Mouse (Mus musculus) MEL (cell line): ENCODE measurements at regions not wholly inside any gene's neighbourhood (a gene's known extent, or its start where the extent isn't known, plus 50 kb on each side); places are given as distances from the start of the nearest gene placed in this dataset.

Experiments
- DNase-seq: peaks from one replicate; pipeline ENCODE4 v3.0.0; 2011; ENCODE audit warnings: low read depth, low spot score
- H3K27ac ChIP-seq: 2 replicates; pipeline ENCODE4 v1.5.1; 2012; ENCODE audit warnings: low read depth, mild to moderate bottlenecking, control low read depth, low read length, moderate library complexity; ENCODE audit not compliant: control insufficient read depth
- H3K27me3 ChIP-seq, 2 experiments: fragments of 150-350 bp in 1 of 2; sonication (generic) in 1 of 2; 2 replicates each; pipeline ENCODE4 v1.6.1; 2012; ENCODE audit warnings: low read length in 2 of 2, mild to moderate bottlenecking in 2 of 2, improper control_type of control experiment in 1 of 2, moderate library complexity in 1 of 2; ENCODE audit not compliant: insufficient read depth in 2 of 2, control insufficient read depth in 1 of 2
- H3K36me3 ChIP-seq, 2 experiments: 2 replicates each; pipeline ENCODE4 v1.6.1; 2012 to 2014; ENCODE audit warnings: low read length in 2 of 2, improper control_type of control experiment in 1 of 2, inconsistent platforms in 1 of 2, mild to moderate bottlenecking in 1 of 2; ENCODE audit not compliant: insufficient read depth in 2 of 2, control insufficient read depth in 1 of 2
- H3K4me1 ChIP-seq, 2 experiments: fragments of 150-350 bp in 1 of 2; sonication (generic) in 1 of 2; 2 replicates each; pipeline ENCODE4 v1.6.1; 2012; ENCODE audit warnings: low read length in 2 of 2, improper control_type of control experiment in 1 of 2, mild to moderate bottlenecking in 1 of 2; ENCODE audit not compliant: insufficient read depth in 2 of 2, control insufficient read depth in 1 of 2
- H3K4me3 ChIP-seq, 2 experiments: fragments of 150-350 bp in 1 of 2; sonication (generic) in 1 of 2; 2 replicates each; pipeline ENCODE4 v1.5.1; 2012; ENCODE audit warnings: low read depth in 2 of 2, low read length in 2 of 2, mild to moderate bottlenecking in 2 of 2, moderate library complexity in 2 of 2, control low read depth in 1 of 2, improper control_type of control experiment in 1 of 2; ENCODE audit not compliant: control insufficient read depth in 1 of 2, insufficient read depth in 1 of 2
- H3K79me2 ChIP-seq: 2 replicates; pipeline ENCODE4 v1.6.1; 2012; ENCODE audit warnings: mild to moderate bottlenecking, low read length, moderate library complexity; ENCODE audit not compliant: control insufficient read depth, poor library complexity, insufficient read depth
- H3K9ac ChIP-seq: 2 replicates; pipeline ENCODE4 v1.6.1; 2012; ENCODE audit warnings: low read depth, mild to moderate bottlenecking, control low read depth, low read length, moderate library complexity; ENCODE audit not compliant: control insufficient read depth, poor library complexity, severe bottlenecking
- H3K9me3 ChIP-seq: fragments of 150-350 bp; sonication (generic); replicated peaks from 2 replicates; pipeline ENCODE4 v1.6.1; 2012; ENCODE audit warnings: mild to moderate bottlenecking, low read length, improper control_type of control experiment, moderate library complexity; ENCODE audit not compliant: insufficient read depth
- BHLHE40 ChIP-seq: IDR thresholded peaks from 2 replicates; pipeline ENCODE4 v1.6.1; 2012; ENCODE audit warnings: low read depth, mild to moderate bottlenecking, inconsistent platforms, low read length, improper control_type of control experiment, borderline replicate concordance
- CHD1 ChIP-seq: IDR thresholded peaks from 2 replicates; pipeline ENCODE4 v1.6.1; 2012; ENCODE audit warnings: low read depth, mild to moderate bottlenecking, inconsistent platforms, low read length, improper control_type of control experiment
- CHD2 ChIP-seq: IDR thresholded peaks from 2 replicates; pipeline ENCODE4 v1.6.1; 2011; ENCODE audit warnings: low read length, improper control_type of control experiment
- CTCF ChIP-seq, 3 experiments: IDR thresholded peaks in 2 of 3; conservative IDR thresholded peaks in 1 of 3; 2 replicates each; pipeline ENCODE4 v1.5.1; 2011 to 2012; ENCODE audit warnings: low read length in 3 of 3, low read depth in 2 of 3, mild to moderate bottlenecking in 2 of 3, improper control_type of control experiment in 1 of 3, inconsistent platforms in 1 of 3, mixed read lengths in 1 of 3, moderate library complexity in 1 of 3; ENCODE audit not compliant: control insufficient read depth in 1 of 3, insufficient read depth in 1 of 3, poor library complexity in 1 of 3, severe bottlenecking in 1 of 3
- E2F4 ChIP-seq: IDR thresholded peaks from 2 replicates; pipeline ENCODE4 v1.6.1; 2011; ENCODE audit warnings: low read depth, low read length, improper control_type of control experiment, borderline replicate concordance
- ELF1 ChIP-seq: IDR thresholded peaks from 2 replicates; pipeline ENCODE4 v1.6.1; 2014; ENCODE audit warnings: low read depth, mild to moderate bottlenecking, inconsistent platforms, low read length, improper control_type of control experiment, moderate library complexity
- ETS1 ChIP-seq: IDR thresholded peaks from 2 replicates; pipeline ENCODE4 v1.6.1; 2012; ENCODE audit warnings: low read depth, mild to moderate bottlenecking, inconsistent platforms, low read length, improper control_type of control experiment, moderate library complexity
- GABPA ChIP-seq: IDR thresholded peaks from 2 replicates; pipeline ENCODE4 v1.6.1; 2012; ENCODE audit warnings: low read depth, mild to moderate bottlenecking, inconsistent platforms, low read length, improper control_type of control experiment, moderate library complexity
- HCFC1 ChIP-seq: IDR thresholded peaks from 2 replicates; pipeline ENCODE4 v1.6.1; 2012; ENCODE audit warnings: low read depth, mild to moderate bottlenecking, inconsistent platforms, low read length, improper control_type of control experiment, moderate library complexity
- JUND ChIP-seq: IDR thresholded peaks from 2 replicates; pipeline ENCODE4 v1.6.1; 2011; ENCODE audit warnings: low read depth, mild to moderate bottlenecking, improper control_type of control experiment, low read length
- KAT2A ChIP-seq: conservative IDR thresholded peaks from 2 replicates; pipeline ENCODE4 v1.6.1; 2012; ENCODE audit warnings: low read depth, low read length, improper control_type of control experiment, inconsistent platforms
- MAFK ChIP-seq: IDR thresholded peaks from 2 replicates; pipeline ENCODE4 v1.6.1; 2011; ENCODE audit warnings: low read depth, mild to moderate bottlenecking, low read length, improper control_type of control experiment, borderline replicate concordance
- MEF2A ChIP-seq: IDR thresholded peaks from 2 replicates; pipeline ENCODE4 v1.6.1; 2014; ENCODE audit warnings: low read depth, mild to moderate bottlenecking, inconsistent platforms, low read length, improper control_type of control experiment; ENCODE audit not compliant: poor library complexity, insufficient replicate concordance, severe bottlenecking; ENCODE audit errors: extremely low read depth
- MXI1 ChIP-seq: IDR thresholded peaks from 2 replicates; pipeline ENCODE4 v1.6.1; 2011; ENCODE audit warnings: mild to moderate bottlenecking, low read depth, low read length, improper control_type of control experiment
- MYC ChIP-seq: IDR thresholded peaks from 2 replicates; pipeline ENCODE4 v1.6.1; 2011; ENCODE audit warnings: low read depth, mild to moderate bottlenecking, low read length, improper control_type of control experiment, moderate library complexity
- NELFE ChIP-seq: IDR thresholded peaks from 2 replicates; pipeline ENCODE4 v1.6.1; 2011; ENCODE audit warnings: low read depth, low read length, improper control_type of control experiment
- NRF1 ChIP-seq: IDR thresholded peaks from 2 replicates; pipeline ENCODE4 v1.6.1; 2014; ENCODE audit warnings: low read depth, mild to moderate bottlenecking, inconsistent platforms, low read length, improper control_type of control experiment, moderate library complexity; ENCODE audit not compliant: poor library complexity, insufficient read depth, severe bottlenecking
- POLR2A ChIP-seq, 2 experiments: IDR thresholded peaks; 2 replicates each; pipeline ENCODE4 v1.6.1; 2011 to 2012; ENCODE audit warnings: low read length in 2 of 2, mild to moderate bottlenecking in 2 of 2, control low read depth in 1 of 2, improper control_type of control experiment in 1 of 2, low read depth in 1 of 2, moderate library complexity in 1 of 2; ENCODE audit not compliant: control insufficient read depth in 1 of 2, insufficient read depth in 1 of 2, poor library complexity in 1 of 2
- POLR2AphosphoS2 ChIP-seq: IDR thresholded peaks from 2 replicates; pipeline ENCODE4 v1.6.1; 2011; ENCODE audit warnings: low read length, improper control_type of control experiment
- POLR2AphosphoS5 ChIP-seq: IDR thresholded peaks from 2 replicates; pipeline ENCODE4 v1.6.1; 2012; ENCODE audit warnings: low read depth, borderline replicate concordance, mild to moderate bottlenecking, inconsistent platforms, low read length, moderate library complexity, mixed read lengths
- RAD21 ChIP-seq: IDR thresholded peaks from 2 replicates; pipeline ENCODE4 v1.6.1; 2011; ENCODE audit warnings: mild to moderate bottlenecking, low read depth, low read length, improper control_type of control experiment
- RCOR1 ChIP-seq: IDR thresholded peaks from 2 replicates; pipeline ENCODE4 v1.6.1; 2012; ENCODE audit warnings: low read depth, mild to moderate bottlenecking, inconsistent platforms, low read length, improper control_type of control experiment
- SIN3A ChIP-seq: IDR thresholded peaks from 2 replicates; pipeline ENCODE4 v1.6.1; 2012; ENCODE audit warnings: low read length, improper control_type of control experiment, inconsistent platforms
- SMC3 ChIP-seq: IDR thresholded peaks from 2 replicates; pipeline ENCODE4 v1.6.1; 2011; ENCODE audit warnings: low read depth, low read length, improper control_type of control experiment
- TAL1 ChIP-seq: IDR thresholded peaks from 2 replicates; pipeline ENCODE4 v1.6.1; 2012; ENCODE audit warnings: mild to moderate bottlenecking, inconsistent platforms, low read length, moderate library complexity, mixed read lengths
- TBP ChIP-seq: IDR thresholded peaks from 2 replicates; pipeline ENCODE4 v1.8.0; 2011; ENCODE audit warnings: low read depth, low read length, improper control_type of control experiment
- ZC3H11A ChIP-seq: IDR thresholded peaks from 2 replicates; pipeline ENCODE4 v1.6.1; 2012; ENCODE audit warnings: low read depth, mild to moderate bottlenecking, inconsistent platforms, low read length, improper control_type of control experiment

GRCm38 (mm10) chrX:99539684-99540083, 68.6 kb upstream of the Pja1 start:
- Histone ChIP-seq H3K9me3 (no peaks in the 10 kb centered on the region), H3K27ac (no peak overlapping the region), H3K9ac (no peak overlapping the region), H3K27me3 (no peaks in the 10 kb centered on the region), H3K4me1 (peaks cover 2 to 19% of the 10 kb centered on the region in 2 experiments), H3K4me3 (no peak overlapping the region), H3K36me3 (peaks cover 0 to 6% of the 10 kb centered on the region in 2 experiments; a peak in 2 of 4 replicates), H3K79me2 (no peaks in the 10 kb centered on the region)
- DNase-seq: no peak
- TF ChIP-seq E2F4: no peak
- no peak for TF ChIP-seq NELFE
- no peak for TF ChIP-seq RAD21
- TF ChIP-seq SIN3A: no peak
- no peak for TF ChIP-seq ZC3H11A
- no peak for TF ChIP-seq MEF2A
- TF ChIP-seq NRF1: no peak
- no peak for TF ChIP-seq RCOR1
- no peak for TF ChIP-seq POLR2AphosphoS5
- TF ChIP-seq KAT2A: no peak

- Histone ChIP-seq H3K9me3 (no peaks in the 10 kb centered on the region), H3K79me2 (no peaks in the 10 kb centered on the region), H3K4me1 (peaks cover 0 to 7% of the 10 kb centered on the region in 2 experiments; a peak in 2 of 4 replicates), H3K9ac (no peak overlapping the region), H3K36me3 (peaks cover 0 to 3% of the 10 kb centered on the region in 2 experiments; a peak in 2 of 4 replicates)
- no peak for DNase-seq
- TF ChIP-seq TAL1: no peak
- TF ChIP-seq POLR2A (IDR thresholded peaks at IDR 0.05; ENCODE audit: control insufficient read depth in 1 of 2, insufficient read depth in 1 of 2, low read depth in 1 of 2, low read length in 2 of 2, poor library complexity in 1 of 2): no peak
- no peak for TF ChIP-seq CHD2
- no peak for TF ChIP-seq SIN3A
- TF ChIP-seq KAT2A: no peak
- TF ChIP-seq HCFC1: no peak
- TF ChIP-seq, all 39 proteins: peak for 0
- no peak overlapping the region for H3K4me3 ChIP-seq
- H3K27ac ChIP-seq: no peak overlapping the region
- no peaks in the 10 kb centered on the region for H3K27me3 ChIP-seq
Observed at GRCm38 (mm10) chrX:99537814-99538213, 66.7 kb upstream of the Pja1 start.

DNA sequence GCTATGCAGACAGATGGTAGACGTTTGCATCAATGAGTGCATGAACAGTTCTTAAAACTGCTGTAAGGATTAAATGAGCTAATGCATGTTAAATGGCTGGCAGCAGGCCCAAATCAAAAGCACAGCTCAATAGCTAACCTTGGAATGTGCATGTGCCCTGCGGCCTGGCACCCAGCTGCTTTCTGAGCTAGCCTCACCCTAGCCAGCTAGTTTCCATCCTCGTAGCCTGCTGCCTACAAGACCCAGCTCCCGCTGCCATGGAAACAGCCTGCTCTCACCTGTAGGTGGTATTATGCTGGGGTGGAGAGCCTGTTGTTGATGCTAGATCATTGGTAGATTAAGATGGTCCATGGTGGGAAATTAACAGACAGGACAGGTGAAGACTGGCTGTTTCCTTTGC, 63.8 kb upstream of the Pja1 start:
- Histone ChIP-seq H3K4me1 (no peaks in the 10 kb centered on the region), H3K9ac (no peak overlapping the region), H3K36me3 (no peaks in the 10 kb centered on the region), H3K27ac (no peak overlapping the region), H3K9me3 (no peaks in the 10 kb centered on the region), H3K4me3 (no peak overlapping the region), H3K79me2 (no peaks in the 10 kb centered on the region), H3K27me3 (no peaks in the 10 kb centered on the region)
- TF ChIP-seq CHD1 (no peak), BHLHE40 (no peak), ZC3H11A (no peak), ELF1 (no peak), POLR2AphosphoS2 (no peak), ETS1 (no peak), MYC (no peak), MAFK (no peak), MXI1 (no peak), GABPA (no peak), RAD21 (no peak), SMC3 (no peak), TAL1 (no peak), TBP (no peak), NELFE (no peak), JUND (no peak), POLR2AphosphoS5 (no peak), KAT2A (no peak), POLR2A (IDR thresholded peaks at IDR 0.05; ENCODE audit: control insufficient read depth in 1 of 2, insufficient read depth in 1 of 2, low read depth in 1 of 2, low read length in 2 of 2, poor library complexity in 1 of 2) (no peak), CTCF (IDR thresholded peaks at IDR 0.05 in 2 of 3, conservative IDR thresholded peaks at IDR 0.05 in 1 of 3; ENCODE audit: control insufficient read depth in 1 of 3, insufficient read depth in 1 of 3, low read depth in 2 of 3, low read length in 3 of 3, poor library complexity in 1 of 3, severe bottlenecking in 1 of 3) (no peak)
- DNase-seq: no peak
